Mouse (Mus musculus) C2C12 (cell line): ENCODE results near the gene Eps8.

Experiments
- CTCF ChIP-seq: IDR thresholded peaks from one replicate; pipeline ENCODE4 v1.5.1; 2011; ENCODE audit not compliant: control insufficient read depth, insufficient read depth, insufficient read length
- MAX ChIP-seq: IDR thresholded peaks from one replicate; pipeline ENCODE4 v1.6.1; 2011; ENCODE audit warnings: mild to moderate bottlenecking, control low read depth
- USF1 ChIP-seq: IDR thresholded peaks from one replicate; pipeline ENCODE4 v1.6.1; 2011; ENCODE audit warnings: low read depth, mild to moderate bottlenecking, control low read depth, moderate library complexity

- TF ChIP-seq USF1, result no peak
- no peak for TF ChIP-seq CTCF
- TF ChIP-seq MAX, result no peak
These were observed 48.2 kb upstream of the Eps8 start for GRCm38 (mm10) chr6:137702918-137703317.
